Mouse (Mus musculus) adrenal gland, postnatal 14 days (tissue): ENCODE results near the gene Fuom. TPM values are rescaled to one million over a fixed set of nuclear protein-coding genes. Genes with fewer than 3 reads are reported as not detected.

ENCODE experiments used
- DNase-seq: peaks from one replicate; pipeline ENCODE4 v3.0.0; 2021; ENCODE audit warnings: mixed read lengths
- total RNA-seq: library from RNA; stranded (reverse); gene quantifications from 2 replicates; pipeline ENCODE4 v1.2.3, GENCODE M21; 2021

Gene Fuom
- total RNA-seq, 1 experiment from 2014 or later: 79.8 TPM

GRCm38 (mm10) chr7:140104009-140104408, 1.8 kb upstream of the Fuom start:
- peak; percentile 56 for DNase-seq

- DNase-seq: no peak
Measured at GRCm38 (mm10) chr7:140101498-140101897, 743 bp downstream of the Fuom start.

- DNase-seq: no peak
Measured at GRCm38 (mm10) chr7:140098466-140098865, 3.8 kb downstream of the Fuom start.

GRCm38 (mm10) chr7:140096055-140096454, 6.2 kb downstream of the Fuom start:
- no peak for DNase-seq

- no peak for DNase-seq
Measured at GRCm38 (mm10) chr7:140095556-140095955, 6.7 kb downstream of the Fuom start.

- DNase-seq: no peak
Measured at GRCm38 (mm10) chr7:140094954-140095353, 7.3 kb downstream of the Fuom start.

GRCm38 (mm10) chr7:140092924-140093528, 9.2 kb downstream of the Fuom start, which contains the start of gene Prap1:
Gene Prap1, plus strand, starts transcription at chr7:140093395.
- DNase-seq: no peak

- no peak for DNase-seq
Measured at GRCm38 (mm10) chr7:140090601-140091000, 11.6 kb downstream of the Fuom start.

GRCm38 (mm10) chr7:140082242-140082678, 20.0 kb downstream of the Fuom start, which contains the start of gene Caly:
Gene Caly, minus strand, starts transcription at chr7:140082548.
- DNase-seq: peak; percentile 79

- no peak for DNase-seq
Measured at GRCm38 (mm10) chr7:140081408-140082241, 20.6 kb downstream of the Fuom start.

- DNase-seq: peak; percentile 92
Measured at GRCm38 (mm10) chr7:140080503-140081156, 21.6 kb downstream of the Fuom start.

- DNase-seq: peak; percentile 86
Measured at GRCm38 (mm10) chr7:140078711-140079110, 23.5 kb downstream of the Fuom start.

GRCm38 (mm10) chr7:140077698-140078097, 24.5 kb downstream of the Fuom start:
- DNase-seq: no peak

- peak; percentile 54 for DNase-seq
Measured at GRCm38 (mm10) chr7:140070042-140070711, 32.1 kb downstream of the Fuom start.

GRCm38 (mm10) chr7:140067397-140067796, 34.8 kb downstream of the Fuom start:
- no peak for DNase-seq

GRCm38 (mm10) chr7:140063092-140063491, 39.1 kb downstream of the Fuom start:
- peak; percentile 75 for DNase-seq

GRCm38 (mm10) chr7:140062307-140062706, 39.9 kb downstream of the Fuom start:
- DNase-seq: peak; percentile 50

GRCm38 (mm10) chr7:140061832-140062130, 40.5 kb downstream of the Fuom start:
- DNase-seq: no peak

GRCm38 (mm10) chr7:140060936-140061831, 41.1 kb downstream of the Fuom start:
- DNase-seq: peak; percentile 60

GRCm38 (mm10) chr7:140059601-140060000, 42.6 kb downstream of the Fuom start:
- DNase-seq: no peak

GRCm38 (mm10) chr7:140058528-140058927, 43.7 kb downstream of the Fuom start:
- no peak for DNase-seq
